Mouse (Mus musculus) heart, embryonic 12.5 days (tissue): ENCODE data around the gene Grasp. TPM values are rescaled to one million over a fixed set of nuclear protein-coding genes. Genes with fewer than 3 reads are reported as not detected.

Source experiments
- ATAC-seq: fragments of 200-750 bp; cut with Nextera tagmentation; 2 replicates; pipeline ENCODE4 v1.8.0; 2017; ENCODE audit warnings: moderate TSS enrichment, moderate library complexity; ENCODE audit not compliant: insufficient number of reproducible peaks, low FRiP score
- H3K27ac ChIP-seq: fragments of 300-500 bp; sonication (generic); 2 replicates; pipeline ENCODE4 v1.5.1; 2016; ENCODE audit warnings: mild to moderate bottlenecking, moderate library complexity; ENCODE audit not compliant: poor library complexity, severe bottlenecking
- H3K27me3 ChIP-seq: fragments of 300-500 bp; sonication (generic); replicated peaks from 2 replicates; pipeline ENCODE4 v1.6.1; 2016; ENCODE audit warnings: mild to moderate bottlenecking, moderate library complexity
- H3K36me3 ChIP-seq: fragments of 300-500 bp; sonication (generic); 2 replicates; pipeline ENCODE4 v1.6.1; 2016; ENCODE audit warnings: mild to moderate bottlenecking, moderate library complexity
- H3K4me1 ChIP-seq: fragments of 300-500 bp; sonication (generic); replicated peaks from 2 replicates; pipeline ENCODE4 v1.6.1; 2016; ENCODE audit warnings: mild to moderate bottlenecking
- H3K4me2 ChIP-seq: fragments of 300-500 bp; sonication (generic); 2 replicates; pipeline ENCODE4 v1.6.1; 2016; ENCODE audit warnings: mild to moderate bottlenecking, moderate library complexity
- H3K4me3 ChIP-seq: fragments of 300-500 bp; sonication (generic); 2 replicates; pipeline ENCODE4 v1.5.1; 2016; ENCODE audit warnings: mild to moderate bottlenecking
- H3K9ac ChIP-seq: fragments of 300-500 bp; sonication (generic); 2 replicates; pipeline ENCODE4 v1.6.1; 2016; ENCODE audit warnings: mild to moderate bottlenecking, moderate library complexity
- H3K9me3 ChIP-seq: fragments of 300-500 bp; sonication (generic); replicated peaks from 2 replicates; pipeline ENCODE4 v1.6.1; 2016; ENCODE audit warnings: mild to moderate bottlenecking, moderate library complexity
- WGBS: fragments of 180-500 bp; shearing (Covaris S2); methylation state at CpG from one replicate; pipeline ENCODE4 v1.1.7; 2016; 5-methylcytosine and 5-hydroxymethylcytosine counted together
- polyA plus RNA-seq: library from polyadenylated mRNA; unstranded; fragments of >200 nt; fragmentation: Nextera tagmentation; extraction: Ambion mirVana; gene quantifications from 2 replicates; pipeline ENCODE4 v1.2.1, GENCODE M21; 2016

The Grasp gene
- polyA plus RNA-seq, 1 experiment from 2014 or later = 6.6 TPM

GRCm38 (mm10) chr15:101260874-101261622 lies 37.1 kb downstream of the Grasp start:
- H3K9ac ChIP-seq = peak overlapping the region; percentile 55
- 15% methylated on average over 13 of the region's 13 CpGs for WGBS
- no peaks in the 10 kb centered on the region for H3K36me3 ChIP-seq
- no peak for ATAC-seq
- peaks cover 59% of the 10 kb centered on the region for H3K4me1 ChIP-seq
- H3K9me3 ChIP-seq = no peaks in the 10 kb centered on the region
- H3K27ac ChIP-seq = peak overlapping the region; percentile 93
- H3K27me3 ChIP-seq = no peaks in the 10 kb centered on the region
- H3K4me2 ChIP-seq = peak overlapping the region; percentile 44
- H3K4me3 ChIP-seq = no peak overlapping the region

GRCm38 (mm10) chr15:101262502-101262901 lies 38.5 kb downstream of the Grasp start:
- Histone ChIP-seq H3K27ac (peak overlapping the region; percentile 93), H3K27me3 (no peaks in the 10 kb centered on the region), H3K4me1 (peaks cover 60% of the 10 kb centered on the region), H3K4me2 (no peak overlapping the region), H3K9ac (0 out of 2 replicates have a peak overlapping the region, but pooled peaks have one; percentile 7), H3K4me3 (no peak overlapping the region), H3K9me3 (no peaks in the 10 kb centered on the region), H3K36me3 (no peaks in the 10 kb centered on the region)
- WGBS = 55% methylated on average over 5 of the region's 5 CpGs
- peak; percentile 13; the same call in 1 of the 2 replicates for ATAC-seq

GRCm38 (mm10) chr15:101266132-101266963 lies 42.4 kb downstream of the Grasp start:
- Histone ChIP-seq H3K27me3 (no peaks in the 10 kb centered on the region), H3K36me3 (peaks cover 14% of the 10 kb centered on the region), H3K4me3 (peak overlapping the region; percentile 65), H3K27ac (peak overlapping the region; percentile 91), H3K9me3 (no peaks in the 10 kb centered on the region), H3K9ac (peak overlapping the region; percentile 87), H3K4me1 (peaks cover 66% of the 10 kb centered on the region), H3K4me2 (peak overlapping the region; percentile 94)
- 1% methylated on average over 54 of the region's 57 CpGs for WGBS
- ATAC-seq = peak; percentile 85

GRCm38 (mm10) chr15:101267053-101268032 lies 43.4 kb downstream of the Grasp start:
- peak overlapping the region; percentile 84 for H3K27ac ChIP-seq
- peaks cover 56% of the 10 kb centered on the region for H3K4me1 ChIP-seq
- peak overlapping the region; percentile 87 for H3K9ac ChIP-seq
- peak overlapping the region; percentile 65 for H3K4me3 ChIP-seq
- no peaks in the 10 kb centered on the region for H3K27me3 ChIP-seq
- ATAC-seq = no peak; the same call in 1 of the 2 replicates
- WGBS = 3% methylated on average over 25 of the region's 25 CpGs
- H3K4me2 ChIP-seq = peak overlapping the region; percentile 94
- peaks cover 24% of the 10 kb centered on the region for H3K36me3 ChIP-seq
- no peaks in the 10 kb centered on the region for H3K9me3 ChIP-seq

GRCm38 (mm10) chr15:101270101-101270820 lies 46.3 kb downstream of the Grasp start:
- Histone ChIP-seq H3K4me2 (no peak overlapping the region), H3K9ac (no peak overlapping the region), H3K27ac (no peak overlapping the region), H3K36me3 (peaks cover 49% of the 10 kb centered on the region), H3K4me1 (peaks cover 42% of the 10 kb centered on the region), H3K9me3 (no peaks in the 10 kb centered on the region), H3K4me3 (no peak overlapping the region), H3K27me3 (no peaks in the 10 kb centered on the region)
- no peak for ATAC-seq
- 86% methylated on average over 29 of the region's 29 CpGs for WGBS

- no peak for ATAC-seq
- 72% methylated on average over 3 of the region's 3 CpGs for WGBS
- H3K36me3 ChIP-seq = peaks cover 49% of the 10 kb centered on the region
- peaks cover 34% of the 10 kb centered on the region for H3K4me1 ChIP-seq
- no peak overlapping the region for H3K27ac ChIP-seq
- no peak overlapping the region for H3K4me3 ChIP-seq
- H3K9me3 ChIP-seq = no peaks in the 10 kb centered on the region
- H3K4me2 ChIP-seq = no peak overlapping the region
- H3K27me3 ChIP-seq = no peaks in the 10 kb centered on the region
- H3K9ac ChIP-seq = no peak overlapping the region
Measured at GRCm38 (mm10) chr15:101271107-101271506, 47.1 kb downstream of the Grasp start.

DNA sequence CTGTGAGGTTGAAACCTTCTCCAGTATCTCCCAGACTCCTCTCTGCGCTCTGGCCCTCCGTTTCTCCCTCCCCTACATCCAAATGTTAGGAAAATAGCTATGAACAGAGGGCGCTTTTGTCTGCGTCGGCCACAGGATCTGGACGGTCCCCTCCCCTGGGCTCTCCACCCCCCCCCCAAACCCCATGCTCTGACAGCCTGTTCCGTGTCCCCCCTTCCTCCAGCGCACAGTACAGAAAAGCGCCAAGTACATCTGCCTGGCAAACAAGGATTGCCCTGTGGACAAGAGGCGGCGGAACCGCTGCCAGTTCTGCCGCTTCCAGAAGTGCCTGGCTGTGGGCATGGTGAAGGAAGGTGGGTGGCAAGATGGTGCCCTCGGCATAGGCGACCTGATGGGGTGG lies 47.5 kb downstream of the Grasp start:
- 84% methylated on average over 15 of the region's 15 CpGs for WGBS

DNA sequence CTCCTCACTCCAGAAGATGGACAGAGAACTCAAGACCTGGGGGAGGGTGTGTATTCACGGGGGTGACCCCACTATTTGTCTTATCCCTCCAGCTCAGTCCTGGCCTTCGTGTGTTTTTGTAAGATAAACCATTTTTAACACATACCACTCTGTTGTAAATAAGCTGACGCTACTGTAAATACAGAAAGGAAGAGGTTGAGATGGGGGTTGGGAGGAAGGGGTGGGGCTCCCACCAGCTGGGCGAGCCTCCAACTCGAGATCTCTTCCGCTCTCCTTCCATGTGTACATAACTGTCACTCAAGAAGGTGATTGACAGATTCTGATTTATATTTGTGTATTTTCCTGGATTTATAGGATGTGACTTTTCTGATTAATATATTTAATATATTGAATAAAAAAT lies 50.4 kb downstream of the Grasp start:
- peaks cover 49% of the 10 kb centered on the region for H3K36me3 ChIP-seq
- 50% methylated on average over 6 of the region's 6 CpGs for WGBS
- no peak for ATAC-seq

More for the DNA sequence above, 47.5 kb downstream of the Grasp start:
- Histone ChIP-seq H3K4me2 (no peak overlapping the region), H3K4me1 (peaks cover 32% of the 10 kb centered on the region), H3K9ac (no peak overlapping the region), H3K27ac (no peak overlapping the region), H3K9me3 (no peaks in the 10 kb centered on the region), H3K36me3 (peaks cover 49% of the 10 kb centered on the region), H3K27me3 (no peaks in the 10 kb centered on the region), H3K4me3 (no peak overlapping the region)
- no peak for ATAC-seq

DNA sequence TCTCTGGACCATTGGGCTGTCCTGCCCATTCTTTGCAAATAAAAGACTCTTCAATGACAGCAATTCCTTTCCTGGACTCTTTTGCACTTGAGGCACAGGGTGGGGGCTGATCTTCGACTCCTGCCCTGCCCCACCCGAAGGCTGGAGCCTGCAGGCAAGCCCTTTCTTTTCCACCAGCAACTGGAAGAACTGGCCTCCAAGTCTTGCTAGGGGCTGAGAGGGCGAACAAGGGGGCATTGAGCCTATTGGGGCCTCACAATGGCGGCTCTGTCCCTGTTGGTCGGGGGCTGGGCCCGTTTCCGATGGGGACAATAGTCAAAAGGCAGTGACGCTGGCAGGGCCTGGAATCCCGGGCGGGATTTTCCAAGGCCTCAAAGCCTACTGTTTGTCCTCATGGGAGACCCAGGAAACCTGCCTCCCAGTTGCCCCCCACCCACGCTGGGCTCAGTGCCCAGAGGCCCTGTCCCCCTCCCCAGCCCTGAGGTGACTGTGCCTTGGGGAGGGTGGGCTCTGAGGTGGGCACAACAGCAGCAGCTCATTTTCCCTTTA lies 53.4 kb downstream of the Grasp start:
- no peak overlapping the region for H3K27ac ChIP-seq
- H3K4me1 ChIP-seq = peaks cover 21% of the 10 kb centered on the region
- 50% methylated on average over 11 of the region's 11 CpGs for WGBS
- no peak overlapping the region for H3K4me2 ChIP-seq
- H3K36me3 ChIP-seq = peaks cover 24% of the 10 kb centered on the region
- H3K9me3 ChIP-seq = no peaks in the 10 kb centered on the region
- H3K4me3 ChIP-seq = no peak overlapping the region
- H3K9ac ChIP-seq = 0 out of 2 replicates have a peak overlapping the region, but pooled peaks have one; percentile 13
- no peaks in the 10 kb centered on the region for H3K27me3 ChIP-seq
- ATAC-seq = no peak

More for the DNA sequence above, 50.4 kb downstream of the Grasp start:
- H3K4me1 ChIP-seq = peaks cover 20% of the 10 kb centered on the region
- H3K27ac ChIP-seq = no peak overlapping the region
- H3K9me3 ChIP-seq = no peaks in the 10 kb centered on the region
- H3K9ac ChIP-seq = no peak overlapping the region
- H3K4me2 ChIP-seq = no peak overlapping the region
- H3K27me3 ChIP-seq = no peaks in the 10 kb centered on the region
- no peak overlapping the region for H3K4me3 ChIP-seq

DNA sequence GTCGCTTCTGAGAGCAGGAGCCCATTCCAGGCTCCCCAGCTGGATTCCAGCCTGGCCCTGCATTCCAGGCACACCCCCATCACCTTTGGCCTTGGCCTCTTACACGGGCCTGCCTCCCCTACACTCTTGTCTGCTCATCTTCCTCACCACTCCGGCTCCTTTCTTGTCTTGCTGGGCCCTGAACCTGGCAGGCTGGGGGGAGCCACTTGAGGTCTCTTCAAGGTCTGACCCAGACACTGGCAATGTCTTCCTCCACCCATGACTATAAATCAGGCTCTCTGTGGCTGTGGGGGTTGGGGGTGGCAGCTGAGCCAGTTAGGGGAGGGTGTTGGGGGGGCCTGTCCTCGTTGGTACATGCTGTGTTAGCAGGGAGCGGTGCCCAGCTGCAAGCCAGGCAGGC lies 54.6 kb downstream of the Grasp start:
- no peak for ATAC-seq
- H3K4me3 ChIP-seq = no peak overlapping the region
- no peak overlapping the region for H3K27ac ChIP-seq
- H3K27me3 ChIP-seq = no peaks in the 10 kb centered on the region
- H3K4me1 ChIP-seq = peaks cover 21% of the 10 kb centered on the region
- WGBS = 54% methylated on average over 5 of the region's 5 CpGs
- H3K36me3 ChIP-seq = peaks cover 12% of the 10 kb centered on the region
- no peak overlapping the region for H3K9ac ChIP-seq
- no peaks in the 10 kb centered on the region for H3K9me3 ChIP-seq
- no peak overlapping the region for H3K4me2 ChIP-seq
